Mouse (Mus musculus) neutrophil, adult 5-6 weeks (primary cell): Measurements from ENCODE around the gene Isg20l2. TPM values are rescaled to one million over a fixed set of nuclear protein-coding genes. Genes with fewer than 3 reads are reported as not detected.
"Not testable (repeated sequence)": the region's sequence is repeated elsewhere in the genome, so short reads cannot be mapped to it uniquely, and the experiment has no call there.

Source experiments
- ATAC-seq: fragments of 151-379, 151-347 bp; 2 replicates; pipeline ENCODE4 v1.8.0; 2017; ENCODE audit warnings: mild to moderate bottlenecking, moderate TSS enrichment; ENCODE audit not compliant: insufficient number of reproducible peaks, poor library complexity, low FRiP score, severe bottlenecking; ENCODE audit errors: extremely low read depth
- total RNA-seq: library from RNA; stranded (forward); fragments of 200-1000 nt; gene quantifications from 2 replicates; pipeline ENCODE4 v1.2.3, GENCODE M21; 2017

Gene Isg20l2
- total RNA-seq = 32.5 and 33.1 TPM in 2 replicates

- ATAC-seq = peak; percentile 90
These were observed at the start of gene Isg20l2, which contains the start of gene Rrnad1 for GRCm38 (mm10) chr3:87930078-87930795. Isg20l2 (plus strand) TSS chr3:87930314. Rrnad1 (minus strand) TSS chr3:87930717.

GRCm38 (mm10) chr3:87884291-87884690 is 45.8 kb upstream of the Isg20l2 start:
- no peak for ATAC-seq

- no peak for ATAC-seq
These were observed 45.3 kb upstream of the Isg20l2 start for GRCm38 (mm10) chr3:87884708-87885251.

GRCm38 (mm10) chr3:87885281-87886003 is 44.7 kb upstream of the Isg20l2 start, which contains the start of gene Prcc:
Prcc (minus strand) TSS chr3:87885608.
- ATAC-seq = peak; percentile 98

- ATAC-seq = no peak
These were observed 44.1 kb upstream of the Isg20l2 start for GRCm38 (mm10) chr3:87886004-87886365.

- ATAC-seq = no peak
These were observed 43.7 kb upstream of the Isg20l2 start for GRCm38 (mm10) chr3:87886416-87886815.

GRCm38 (mm10) chr3:87887400-87887799 is 42.7 kb upstream of the Isg20l2 start:
- not testable (repeated sequence) for ATAC-seq

- ATAC-seq = no peak
These were observed 38.6 kb upstream of the Isg20l2 start for GRCm38 (mm10) chr3:87891481-87891880.

- no peak for ATAC-seq
These were observed 36.7 kb upstream of the Isg20l2 start for GRCm38 (mm10) chr3:87893367-87893905.

GRCm38 (mm10) chr3:87899266-87899665 is 30.8 kb upstream of the Isg20l2 start:
- ATAC-seq = no peak

- no peak for ATAC-seq
These were observed 30.3 kb upstream of the Isg20l2 start for GRCm38 (mm10) chr3:87899776-87900175.

GRCm38 (mm10) chr3:87901036-87901624 is 29.0 kb upstream of the Isg20l2 start:
- ATAC-seq = no peak

GRCm38 (mm10) chr3:87901959-87902358 is 28.2 kb upstream of the Isg20l2 start:
- not testable (repeated sequence) for ATAC-seq

- no peak for ATAC-seq
These were observed 26.3 kb upstream of the Isg20l2 start for GRCm38 (mm10) chr3:87903821-87904220.

- peak; percentile 88 for ATAC-seq
These were observed 24.1 kb upstream of the Isg20l2 start, which contains the start of gene Hdgf for GRCm38 (mm10) chr3:87905880-87906485. Hdgf (plus strand) TSS chr3:87906321.

- no peak for ATAC-seq
These were observed 23.5 kb upstream of the Isg20l2 start for GRCm38 (mm10) chr3:87906601-87906980.

- no peak for ATAC-seq
These were observed 22.9 kb upstream of the Isg20l2 start for GRCm38 (mm10) chr3:87906981-87907857.

- no peak for ATAC-seq
These were observed 22.2 kb upstream of the Isg20l2 start for GRCm38 (mm10) chr3:87907906-87908305.
